Mouse (Mus musculus): ENCODE results near the gene Zfp316. TPM values are rescaled to one million over a fixed set of nuclear protein-coding genes. Genes with fewer than 3 reads are reported as not detected.

The Zfp316 gene
- total RNA-seq, 1 experiment = 1.6 TPM

DNA sequence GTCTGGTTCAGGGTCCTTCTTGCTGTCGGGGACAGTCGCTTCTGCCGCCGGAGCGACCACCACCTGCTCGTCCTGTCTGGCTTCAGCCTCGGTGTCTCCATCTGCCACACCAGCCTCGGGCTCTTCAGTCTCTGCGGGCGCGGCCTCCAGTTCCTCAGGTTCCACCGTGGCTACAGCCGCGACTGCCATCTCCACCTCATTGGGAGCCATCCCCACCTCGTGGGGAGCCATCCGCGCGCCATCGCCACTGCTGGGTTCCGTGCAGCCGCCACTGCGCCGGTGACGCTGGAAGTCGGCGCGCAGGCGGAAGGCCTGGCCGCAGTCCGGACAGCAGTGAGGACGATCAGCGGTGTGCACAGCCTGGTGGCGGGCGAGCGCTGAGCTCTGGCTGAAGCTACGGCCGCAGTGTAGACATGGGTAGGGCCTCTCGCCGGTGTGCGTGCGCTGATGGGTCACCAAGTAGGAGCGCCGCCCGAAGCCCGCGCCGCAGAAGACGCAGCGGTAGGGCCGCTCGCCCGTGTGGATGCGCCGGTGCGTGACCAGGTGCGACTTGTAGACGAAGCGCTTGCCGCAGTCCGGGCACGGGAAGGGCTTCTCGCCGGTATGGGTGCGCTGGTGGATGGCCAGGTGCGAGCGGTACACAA lies 15.2 kb downstream of the Zfp316 start:
- H3K36me3 ChIP-seq (ENCODE audit: control insufficient read depth, insufficient read depth, low read length, poor library complexity, severe bottlenecking) = no peaks in the 10 kb centered on the region

DNA sequence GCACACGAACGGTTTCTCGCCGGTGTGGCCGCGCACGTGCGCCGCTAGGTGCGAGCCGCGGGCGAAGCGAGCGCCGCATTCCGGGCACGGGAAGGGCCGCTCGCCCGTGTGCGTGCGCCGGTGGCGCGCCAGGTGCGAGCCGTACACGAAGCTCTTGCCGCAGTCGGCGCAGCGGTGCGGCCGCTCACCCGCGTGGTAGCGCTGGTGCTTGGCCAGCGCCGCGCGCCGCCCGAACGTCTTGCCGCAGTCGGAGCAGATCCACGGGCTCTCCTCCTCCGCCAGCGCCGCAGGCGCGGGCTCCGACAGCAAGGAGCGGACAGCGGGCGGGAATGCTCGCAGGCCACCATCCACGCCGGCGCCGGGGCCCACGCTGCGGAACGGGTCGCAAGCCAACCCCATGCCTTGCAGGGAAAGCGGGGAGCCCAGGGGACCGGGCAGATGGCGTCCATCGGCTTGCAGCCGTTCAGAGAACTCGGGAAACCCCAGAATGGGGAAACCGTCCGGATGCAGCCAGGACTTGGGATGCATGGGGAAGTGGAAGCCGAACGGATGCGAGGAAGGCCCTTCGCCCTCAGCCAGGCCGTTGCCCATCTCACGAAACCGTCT lies 15.8 kb downstream of the Zfp316 start:
- no peaks in the 10 kb centered on the region for H3K9me3 ChIP-seq (ENCODE audit: control insufficient read depth, insufficient read depth, low read depth, low read length)
- no peak for DNase-seq (ENCODE audit: low read depth, low spot score)
- H3K36me3 ChIP-seq (ENCODE audit: control insufficient read depth, insufficient read depth, low read length, poor library complexity, severe bottlenecking) = no peaks in the 10 kb centered on the region
- peak overlapping the region; percentile 29 for H3K9ac ChIP-seq (ENCODE audit: insufficient read depth, low read depth, low read length, poor library complexity, severe bottlenecking)
- no peak for TF ChIP-seq CHD2 (IDR thresholded peaks at IDR 0.05; ENCODE audit: low read depth, low read length)
- TF ChIP-seq ZC3H11A (IDR thresholded peaks at IDR 0.05; ENCODE audit: borderline replicate concordance, low read depth, low read length) = no peak
- no peak for TF ChIP-seq MAFK (IDR thresholded peaks at IDR 0.05; ENCODE audit: insufficient read depth, low read depth, low read length)
- TF ChIP-seq ZNF384 (IDR thresholded peaks at IDR 0.05; ENCODE audit: low read depth, low read length) = no peak
- no peak for TF ChIP-seq HCFC1 (IDR thresholded peaks at IDR 0.05; ENCODE audit: borderline replicate concordance, insufficient read depth, low read length)
- no peaks in the 10 kb centered on the region for H3K4me1 ChIP-seq (ENCODE audit: control insufficient read depth in 2 of 2, insufficient read depth in 2 of 2, low read length in 2 of 2, poor library complexity in 1 of 2)
- in situ Hi-C loops (cut with MboI; ENCODE audit: low sequenced_read_pairs in 2 of 2, unreplicated experiment in 2 of 2) = no loop called here
- H3K4me3 ChIP-seq (ENCODE audit: insufficient read depth in 1 of 2, low read depth in 1 of 2, low read length in 2 of 2, poor library complexity in 1 of 2, severe bottlenecking in 1 of 2) = peak overlapping the region; percentile 61 to 63; a peak in 3 of 4 replicates
- no peak overlapping the region for H3K27ac ChIP-seq (ENCODE audit: insufficient read depth, low read depth, low read length, poor library complexity, severe bottlenecking)

More for the DNA sequence above, 15.2 kb downstream of the Zfp316 start:
- TF ChIP-seq ZNF384 (IDR thresholded peaks at IDR 0.05; ENCODE audit: low read depth, low read length) (no peak), MAFK (IDR thresholded peaks at IDR 0.05; ENCODE audit: insufficient read depth, low read depth, low read length) (no peak), HCFC1 (IDR thresholded peaks at IDR 0.05; ENCODE audit: borderline replicate concordance, insufficient read depth, low read length) (no peak), CHD2 (IDR thresholded peaks at IDR 0.05; ENCODE audit: low read depth, low read length) (no peak), ZC3H11A (IDR thresholded peaks at IDR 0.05; ENCODE audit: borderline replicate concordance, low read depth, low read length) (no peak)
- peak overlapping the region; percentile 29 for H3K9ac ChIP-seq (ENCODE audit: insufficient read depth, low read depth, low read length, poor library complexity, severe bottlenecking)
- no peaks in the 10 kb centered on the region for H3K9me3 ChIP-seq (ENCODE audit: control insufficient read depth, insufficient read depth, low read depth, low read length)
- H3K27ac ChIP-seq (ENCODE audit: insufficient read depth, low read depth, low read length, poor library complexity, severe bottlenecking) = no peak overlapping the region
- DNase-seq (ENCODE audit: low read depth, low spot score) = no peak
- no peaks in the 10 kb centered on the region for H3K4me1 ChIP-seq (ENCODE audit: control insufficient read depth in 2 of 2, insufficient read depth in 2 of 2, low read length in 2 of 2, poor library complexity in 1 of 2)
- peak overlapping the region; percentile 61 to 63; a peak in 3 of 4 replicates for H3K4me3 ChIP-seq (ENCODE audit: insufficient read depth in 1 of 2, low read depth in 1 of 2, low read length in 2 of 2, poor library complexity in 1 of 2, severe bottlenecking in 1 of 2)
- in situ Hi-C loops (cut with MboI; ENCODE audit: low sequenced_read_pairs in 2 of 2, unreplicated experiment in 2 of 2) = no loop called here

DNA sequence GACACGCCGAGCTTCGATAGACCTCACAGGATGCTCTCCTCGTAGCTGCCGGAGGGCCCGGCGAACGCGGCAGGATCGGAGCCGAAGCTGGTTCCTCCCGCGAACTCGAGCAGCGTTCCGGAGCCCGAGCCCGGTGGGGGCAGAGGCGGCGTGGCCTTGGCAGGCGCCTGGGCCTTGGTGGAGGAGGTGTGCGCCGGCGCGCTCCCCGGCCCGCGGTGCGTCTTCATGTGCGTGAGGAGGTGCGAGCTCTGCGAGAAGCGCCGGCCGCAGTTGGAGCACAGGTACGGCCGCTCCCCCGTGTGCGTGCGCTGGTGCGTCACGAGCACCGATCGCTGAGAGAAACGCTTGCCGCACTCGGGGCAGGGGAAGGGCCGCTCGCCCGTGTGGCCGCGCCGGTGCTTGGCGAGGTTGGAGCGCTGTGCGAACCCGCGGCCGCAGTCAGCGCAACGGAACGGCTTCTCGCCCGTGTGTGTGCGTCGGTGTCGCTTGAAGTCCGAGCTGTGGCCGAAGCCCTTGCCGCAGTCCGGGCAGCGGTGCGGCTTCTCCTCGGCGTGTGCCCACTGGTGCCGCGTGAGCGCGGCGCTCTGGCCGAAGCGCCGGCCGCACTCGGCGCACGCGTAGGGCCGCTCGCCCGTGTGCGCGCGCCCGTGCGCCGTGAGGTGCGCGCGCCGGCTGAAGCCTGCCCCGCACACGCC lies 16.5 kb downstream of the Zfp316 start:
- Histone ChIP-seq H3K27ac (ENCODE audit: insufficient read depth, low read depth, low read length, poor library complexity, severe bottlenecking) (no peak overlapping the region), H3K4me3 (ENCODE audit: insufficient read depth in 1 of 2, low read depth in 1 of 2, low read length in 2 of 2, poor library complexity in 1 of 2, severe bottlenecking in 1 of 2) (peak overlapping the region; percentile 61 to 63), H3K36me3 (ENCODE audit: control insufficient read depth, insufficient read depth, low read length, poor library complexity, severe bottlenecking) (peaks cover under 1% of the 10 kb centered on the region; the same call in 1 of the 2 replicates), H3K4me1 (ENCODE audit: control insufficient read depth in 2 of 2, insufficient read depth in 2 of 2, low read length in 2 of 2, poor library complexity in 1 of 2) (no peaks in the 10 kb centered on the region), H3K9me3 (ENCODE audit: control insufficient read depth, insufficient read depth, low read depth, low read length) (no peaks in the 10 kb centered on the region), H3K9ac (ENCODE audit: insufficient read depth, low read depth, low read length, poor library complexity, severe bottlenecking) (peak overlapping the region; percentile 28)
- no peak for DNase-seq (ENCODE audit: low read depth, low spot score)
- in situ Hi-C loops (cut with MboI; ENCODE audit: low sequenced_read_pairs in 2 of 2, unreplicated experiment in 2 of 2) = no loop called here
- TF ChIP-seq ZC3H11A (IDR thresholded peaks at IDR 0.05; ENCODE audit: borderline replicate concordance, low read depth, low read length) (no peak), CHD2 (IDR thresholded peaks at IDR 0.05; ENCODE audit: low read depth, low read length) (no peak), MAFK (IDR thresholded peaks at IDR 0.05; ENCODE audit: insufficient read depth, low read depth, low read length) (no peak), ZNF384 (IDR thresholded peaks at IDR 0.05; ENCODE audit: low read depth, low read length) (no peak), HCFC1 (IDR thresholded peaks at IDR 0.05; ENCODE audit: borderline replicate concordance, insufficient read depth, low read length) (no peak)

DNA sequence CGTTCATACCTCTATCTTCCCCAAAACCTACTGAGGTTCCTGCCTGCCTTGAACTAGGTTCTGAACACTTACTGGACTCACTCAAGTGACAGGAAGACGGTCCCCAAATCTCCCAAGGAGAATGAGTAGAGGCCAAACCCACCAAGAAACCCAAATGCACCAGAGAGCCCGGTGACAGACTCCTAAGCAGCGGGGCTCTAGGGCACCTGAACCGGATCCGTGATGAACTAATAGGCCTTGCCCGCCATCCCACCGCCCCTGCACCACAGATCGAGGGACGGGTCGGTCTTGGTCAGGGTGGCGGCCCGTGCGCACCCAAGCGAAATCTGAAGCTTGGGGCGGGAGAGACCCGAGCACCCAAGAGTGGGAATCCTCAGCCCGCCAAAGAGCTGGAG lies 17.0 kb downstream of the Zfp316 start:
- Histone ChIP-seq H3K9me3 (ENCODE audit: control insufficient read depth, insufficient read depth, low read depth, low read length) (no peaks in the 10 kb centered on the region), H3K4me1 (ENCODE audit: control insufficient read depth in 2 of 2, insufficient read depth in 2 of 2, low read length in 2 of 2, poor library complexity in 1 of 2) (no peaks in the 10 kb centered on the region), H3K9ac (ENCODE audit: insufficient read depth, low read depth, low read length, poor library complexity, severe bottlenecking) (peak overlapping the region; percentile 28), H3K4me3 (ENCODE audit: insufficient read depth in 1 of 2, low read depth in 1 of 2, low read length in 2 of 2, poor library complexity in 1 of 2, severe bottlenecking in 1 of 2) (peak overlapping the region; percentile 61 to 63), H3K36me3 (ENCODE audit: control insufficient read depth, insufficient read depth, low read length, poor library complexity, severe bottlenecking) (peaks cover 5% of the 10 kb centered on the region; the same call in 1 of the 2 replicates), H3K27ac (ENCODE audit: insufficient read depth, low read depth, low read length, poor library complexity, severe bottlenecking) (no peak overlapping the region)
- DNase-seq (ENCODE audit: low read depth, low spot score) = no peak
- TF ChIP-seq ZC3H11A (IDR thresholded peaks at IDR 0.05; ENCODE audit: borderline replicate concordance, low read depth, low read length) (no peak), HCFC1 (IDR thresholded peaks at IDR 0.05; ENCODE audit: borderline replicate concordance, insufficient read depth, low read length) (no peak), CHD2 (IDR thresholded peaks at IDR 0.05; ENCODE audit: low read depth, low read length) (no peak), MAFK (IDR thresholded peaks at IDR 0.05; ENCODE audit: insufficient read depth, low read depth, low read length) (no peak), ZNF384 (IDR thresholded peaks at IDR 0.05; ENCODE audit: low read depth, low read length) (no peak)
- in situ Hi-C loops (cut with MboI; ENCODE audit: low sequenced_read_pairs in 2 of 2, unreplicated experiment in 2 of 2) = no loop called here
